Mouse (Mus musculus) 3134 (cell line): ENCODE data around the gene Lmntd1.

Source experiments
- DNase-seq: peaks from one replicate; pipeline ENCODE4 v3.0.0-alpha.2; 2011; ENCODE audit warnings: low spot score; ENCODE audit not compliant: insufficient read length; ENCODE audit errors: extremely low read depth

Lmntd1 gene

GRCm38 (mm10) chr6:145320156-145320555 lies 294.0 kb downstream of the Lmntd1 start:
- DNase-seq: no peak
